Mouse (Mus musculus) embryo, embryonic 11 days (tissue): ENCODE results near the gene Btnl9.
"Not testable (repeated sequence)": the region's sequence is repeated elsewhere in the genome, so short reads cannot be mapped to it uniquely, and the experiment has no call there.

Experiments
- DNase-seq: peaks from one replicate; pipeline ENCODE4 v3.0.0-alpha.2; 2015

Btnl9 gene

GRCm38 (mm10) chr11:49176047-49176779, 10.7 kb downstream of the Btnl9 start:
- not testable (repeated sequence) for DNase-seq

GRCm38 (mm10) chr11:49175345-49175744, 11.6 kb downstream of the Btnl9 start:
- no peak for DNase-seq

GRCm38 (mm10) chr11:49170576-49170975, 16.4 kb downstream of the Btnl9 start:
- DNase-seq, result no peak

- peak; percentile 56 for DNase-seq
Observed at GRCm38 (mm10) chr11:49168839-49169611, 17.9 kb downstream of the Btnl9 start.

- no peak for DNase-seq
Observed at GRCm38 (mm10) chr11:49156821-49157814, 29.8 kb downstream of the Btnl9 start.

GRCm38 (mm10) chr11:49154077-49154476, 32.9 kb downstream of the Btnl9 start, which contains the start of gene Olfr1394:
TSS of gene Olfr1394 (plus strand) at chr11:49154377.
- DNase-seq, result no peak

- no peak for DNase-seq
Observed at GRCm38 (mm10) chr11:49141974-49142373, 45.0 kb downstream of the Btnl9 start, which contains the start of gene Olfr1395. TSS of gene Olfr1395 (plus strand) at chr11:49142274.

GRCm38 (mm10) chr11:49124169-49124568, 62.8 kb downstream of the Btnl9 start:
- DNase-seq, result no peak

- no peak for DNase-seq
Observed at GRCm38 (mm10) chr11:49119635-49120034, 67.3 kb downstream of the Btnl9 start.
